22 mouse cellular contexts compared by ENCODE assay signal in the genomic region with DNA sequence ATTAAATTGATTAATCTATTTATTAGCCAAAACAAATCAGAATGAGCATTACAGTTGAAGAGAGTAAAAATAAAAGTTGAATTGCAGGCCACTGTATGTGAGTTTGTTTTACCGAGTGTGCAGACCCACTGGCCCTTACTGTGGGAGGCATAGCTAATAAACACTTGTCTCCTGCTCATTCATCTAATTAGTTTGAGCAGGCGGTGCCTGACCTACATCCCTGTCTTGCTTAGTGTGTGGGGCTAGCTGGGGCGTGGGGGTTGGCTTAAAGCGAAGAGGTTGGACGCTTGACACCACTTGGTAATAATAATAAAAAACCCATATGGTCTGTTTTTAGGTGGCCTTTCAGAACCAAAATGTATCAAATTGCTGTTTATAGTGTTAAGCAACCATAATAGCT.
A peak's percentile ranks its signal among the peaks of the same experiment; 100 is the strongest.
DNase-seq lines count a peak whose midpoint lies in the region; ATAC-seq and TF ChIP-seq lines count a peak whose summit lies in the region.
"Had no signal": no experiment of that assay in that cellular context is flagged by ENCODE, and none has a peak within 500 bp of the region (broad histone marks: within the 10 kb centered on the region; RNA-seq: fewer than 3 reads in every experiment).

No protein-coding gene starts in this region.

- TF ChIP-seq CTCF in kidney, postnatal 0 days (IDR thresholded peaks at IDR 0.05; ENCODE audit: low read depth) = no peak

- no peak for DNase-seq in kidney, postnatal 14 days
- DNase-seq in kidney, postnatal 0 days (ENCODE audit: low spot score) = peak; percentile 58
- DNase-seq in kidney, adult 18-20 months = no peak
- peak; percentile 44 for DNase-seq in retina, embryonic 14.5 days (ENCODE audit: low spot score)
- peak; percentile 69 for DNase-seq in retina, postnatal 1 day
- DNase-seq: adrenal gland, adult 2 months; adrenal gland, postnatal 14 days; cerebellum, adult 11 months; cerebellum, adult 2 months; cerebellum, postnatal 14 days; gastrocnemius, postnatal 25 days; heart, adult 2 months; heart, postnatal 14 days; heart, postnatal 4 days had no signal

- H3K27me3 ChIP-seq in kidney, embryonic 14.5 days (ENCODE audit: control insufficient read depth, insufficient read depth, low read length) = no peaks in the 10 kb centered on the region
- H3K27me3 ChIP-seq in kidney, postnatal 0 days (ENCODE audit: insufficient read depth, low read length) = no peaks in the 10 kb centered on the region
- H3K27me3 ChIP-seq: forebrain, embryonic 15.5 days; heart, embryonic 13.5 days had no signal

- no peaks in the 10 kb centered on the region for H3K4me1 ChIP-seq in kidney, embryonic 14.5 days (ENCODE audit: control insufficient read depth, insufficient read depth, low read length)
- H3K4me1 ChIP-seq in kidney, postnatal 0 days (replicated peaks; ENCODE audit: insufficient read depth, low read length) = no peaks in the 10 kb centered on the region
- H3K4me1 ChIP-seq: forebrain, embryonic 10.5 days; heart, embryonic 10.5 days; heart, embryonic 13.5 days had no signal

- peak; percentile 93 for ATAC-seq in kidney, embryonic 14.5 days (ENCODE audit: low FRiP score, low TSS enrichment)
- ATAC-seq in kidney, postnatal 0 days (replicated peaks; ENCODE audit: low FRiP score, low read depth) = no peak
- ATAC-seq: CD4-positive, CD25-positive, alpha-beta regulatory T cell, adult 4 months; forebrain, embryonic 15.5 days; hindbrain, postnatal 0 days had no signal

- no peak overlapping the region for H3K4me3 ChIP-seq in kidney, embryonic 14.5 days (ENCODE audit: low read length)
- no peak overlapping the region for H3K4me3 ChIP-seq in kidney, postnatal 0 days (replicated peaks; ENCODE audit: low read depth, low read length)
- H3K4me3 ChIP-seq: forebrain, embryonic 10.5 days; forebrain, embryonic 15.5 days; heart, adult 2 months; heart, embryonic 10.5 days; heart, embryonic 13.5 days had no signal

- H3K9ac ChIP-seq in kidney, embryonic 14.5 days (ENCODE audit: low read depth, low read length) = no peak overlapping the region
- no peak overlapping the region for H3K9ac ChIP-seq in kidney, postnatal 0 days (ENCODE audit: low read depth, low read length)
- H3K9ac ChIP-seq: forebrain, embryonic 15.5 days; heart, embryonic 13.5 days; hindbrain, embryonic 14.5 days had no signal

- no peak overlapping the region for H3K4me2 ChIP-seq in kidney, embryonic 14.5 days (replicated peaks; ENCODE audit: low read depth, low read length)
- H3K4me2 ChIP-seq in kidney, postnatal 0 days (ENCODE audit: low read length) = no peak overlapping the region
- H3K4me2 ChIP-seq: forebrain, embryonic 15.5 days; heart, embryonic 13.5 days; hindbrain, embryonic 14.5 days had no signal

- no peaks in the 10 kb centered on the region for H3K36me3 ChIP-seq in kidney, embryonic 14.5 days (ENCODE audit: control insufficient read depth, insufficient read depth, low read length)
- no peaks in the 10 kb centered on the region for H3K36me3 ChIP-seq in kidney, postnatal 0 days (ENCODE audit: insufficient read depth, low read length)
- H3K36me3 ChIP-seq: forebrain, embryonic 10.5 days; forebrain, embryonic 15.5 days; heart, embryonic 10.5 days; heart, embryonic 13.5 days had no signal

- no peak overlapping the region for H3K27ac ChIP-seq in kidney, embryonic 14.5 days (ENCODE audit: low read depth, low read length)
- no peak overlapping the region for H3K27ac ChIP-seq in kidney, postnatal 0 days
- H3K27ac ChIP-seq: forebrain, embryonic 10.5 days; forebrain, embryonic 15.5 days; heart, adult 2 months; heart, embryonic 10.5 days; heart, embryonic 13.5 days; hindbrain, embryonic 14.5 days; hindbrain, postnatal 0 days had no signal

- 21% methylated on average over 5 of the region's 5 CpGs for WGBS in kidney, embryonic 14.5 days
- WGBS in kidney, postnatal 0 days = 34% methylated on average over 5 of the region's 5 CpGs

- H3K9me3 ChIP-seq in kidney, embryonic 14.5 days (ENCODE audit: control insufficient read depth, low read length) = no peaks in the 10 kb centered on the region
- no peaks in the 10 kb centered on the region for H3K9me3 ChIP-seq in kidney, postnatal 0 days (replicated peaks; ENCODE audit: low read length)
- H3K9me3 ChIP-seq: forebrain, embryonic 10.5 days; forebrain, embryonic 15.5 days; heart, embryonic 10.5 days; heart, embryonic 13.5 days had no signal

Comparison
In these comparisons a context has a peak if more than half of its experiments do, and no peak if none do; other contexts are left out.
1. DNase-seq: peak in kidney, postnatal 0 days (single experiment), retina, embryonic 14.5 days (single experiment) and retina, postnatal 1 day (single experiment); none in kidney, postnatal 14 days (single experiment) and kidney, adult 18-20 months (single experiment).